Mouse (Mus musculus) olfactory bulb, adult 2 months (tissue): Measurements from ENCODE around the gene Fbxo41.

Experiments
- CTCF ChIP-seq: fragments of 200-500 bp; IDR thresholded peaks from 2 replicates; pipeline ENCODE4 v1.5.1; 2012; ENCODE audit warnings: low read depth, mild to moderate bottlenecking, low read length, moderate library complexity; ENCODE audit not compliant: insufficient read depth
- POLR2A ChIP-seq: fragments of 200-500 bp; IDR thresholded peaks from 2 replicates; pipeline ENCODE4 v1.6.1; 2012; ENCODE audit warnings: mild to moderate bottlenecking, low read depth, low read length, moderate library complexity; ENCODE audit not compliant: insufficient read depth

DNA sequence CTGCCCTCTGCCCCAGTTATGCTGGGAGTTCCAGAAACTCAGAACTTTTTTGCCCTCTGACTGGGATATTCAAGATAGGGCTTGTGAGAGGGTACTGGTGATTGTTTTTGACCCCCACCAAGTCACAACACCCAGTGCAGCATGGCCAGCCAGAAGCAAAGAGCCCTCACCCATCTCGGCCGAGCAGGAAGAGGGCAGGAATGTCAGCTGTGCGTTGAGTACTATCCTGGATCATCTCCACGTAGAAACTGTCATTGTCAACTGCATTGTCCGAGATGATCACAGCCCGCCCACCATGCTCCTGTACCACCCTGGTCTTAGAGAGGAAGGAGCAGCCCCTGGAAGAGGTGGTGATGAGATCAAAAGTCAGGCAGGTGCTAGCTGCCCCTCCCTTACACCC, 55.4 kb downstream of the Fbxo41 start:
- TF ChIP-seq CTCF (no peak), POLR2A (no peak)
